Mouse (Mus musculus): ENCODE measurements around the gene Nes.

- TF ChIP-seq GATA1 (IDR thresholded peaks at IDR 0.05; ENCODE audit: borderline replicate concordance, low read length) = no peak
- TF ChIP-seq FLI1 (IDR thresholded peaks at IDR 0.05; ENCODE audit: low read length) = no peak
Observed at GRCm38 (mm10) chr3:87949955-87950515, 20.8 kb upstream of the Nes start.

All from megakaryocyte, embryonic 14.5 days (primary cell).